Mouse (Mus musculus) myocyte (in vitro differentiated cells): ENCODE results near the gene Hsd17b1.

Source experiments
- CEBPB ChIP-seq: IDR thresholded peaks from 2 replicates; pipeline ENCODE4 v1.6.1; 2011; ENCODE audit warnings: mild to moderate bottlenecking, moderate library complexity; ENCODE audit not compliant: poor library complexity, insufficient read depth, severe bottlenecking
- E2F4 ChIP-seq: IDR thresholded peaks from one replicate; pipeline ENCODE4 v1.6.1; 2011; ENCODE audit warnings: mild to moderate bottlenecking, control low read depth, moderate library complexity; ENCODE audit not compliant: insufficient read depth
- MAX ChIP-seq: IDR thresholded peaks from one replicate; pipeline ENCODE4 v1.6.1; 2011; ENCODE audit warnings: low read depth, mild to moderate bottlenecking, control low read depth
- MYOG ChIP-seq, 3 experiments: IDR thresholded peaks; one replicate each; pipeline ENCODE4 v1.6.1; 2011; ENCODE audit warnings: control low read depth in 2 of 3, low read depth in 2 of 3, mild to moderate bottlenecking in 2 of 3; ENCODE audit not compliant: insufficient read length in 2 of 3, control insufficient read depth in 1 of 3, insufficient read depth in 1 of 3
- POLR2A ChIP-seq: IDR thresholded peaks from one replicate; pipeline ENCODE4 v1.6.1; 2011; ENCODE audit warnings: low read depth, mild to moderate bottlenecking, control low read depth, moderate library complexity; ENCODE audit not compliant: insufficient read length
- POLR2AphosphoS2 ChIP-seq: IDR thresholded peaks from one replicate; pipeline ENCODE4 v1.6.1; 2011; ENCODE audit warnings: low read depth, control low read depth; ENCODE audit not compliant: insufficient read length
- SRF ChIP-seq: IDR thresholded peaks from one replicate; pipeline ENCODE4 v1.6.1; 2011; ENCODE audit warnings: low read depth; ENCODE audit not compliant: control insufficient read depth, insufficient read length

DNA sequence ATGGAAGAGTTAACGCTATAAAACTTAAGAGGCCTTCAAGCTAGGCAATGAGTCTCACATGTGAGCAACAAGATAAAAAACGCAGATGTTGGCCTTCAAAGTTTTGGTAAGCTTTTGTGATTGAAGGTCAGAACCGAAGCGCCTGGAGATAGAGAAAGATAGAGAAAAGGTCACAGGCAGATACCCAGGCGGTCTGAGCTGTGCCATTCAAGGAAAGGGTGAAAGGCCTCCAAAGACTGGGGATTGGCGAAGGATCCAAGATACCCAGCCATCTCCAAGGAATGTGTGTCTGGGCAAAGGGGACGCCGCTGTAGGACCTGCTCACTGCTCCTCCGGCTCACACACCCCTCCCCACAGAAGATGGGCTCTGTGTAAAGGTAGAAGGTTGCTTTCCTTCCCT is 13.2 kb upstream of the Hsd17b1 start:
- TF ChIP-seq E2F4 (no peak), POLR2A (no peak), POLR2AphosphoS2 (no peak), MYOG (IDR thresholded peaks at IDR 0.05; ENCODE audit: control insufficient read depth in 1 of 3, insufficient read depth in 1 of 3, insufficient read length in 2 of 3, low read depth in 2 of 3) (no peak), SRF (no peak), MAX (no peak), CEBPB (no peak)
